Comparison of ENCODE assay signal across 8 mouse cellular contexts in the genomic region with DNA sequence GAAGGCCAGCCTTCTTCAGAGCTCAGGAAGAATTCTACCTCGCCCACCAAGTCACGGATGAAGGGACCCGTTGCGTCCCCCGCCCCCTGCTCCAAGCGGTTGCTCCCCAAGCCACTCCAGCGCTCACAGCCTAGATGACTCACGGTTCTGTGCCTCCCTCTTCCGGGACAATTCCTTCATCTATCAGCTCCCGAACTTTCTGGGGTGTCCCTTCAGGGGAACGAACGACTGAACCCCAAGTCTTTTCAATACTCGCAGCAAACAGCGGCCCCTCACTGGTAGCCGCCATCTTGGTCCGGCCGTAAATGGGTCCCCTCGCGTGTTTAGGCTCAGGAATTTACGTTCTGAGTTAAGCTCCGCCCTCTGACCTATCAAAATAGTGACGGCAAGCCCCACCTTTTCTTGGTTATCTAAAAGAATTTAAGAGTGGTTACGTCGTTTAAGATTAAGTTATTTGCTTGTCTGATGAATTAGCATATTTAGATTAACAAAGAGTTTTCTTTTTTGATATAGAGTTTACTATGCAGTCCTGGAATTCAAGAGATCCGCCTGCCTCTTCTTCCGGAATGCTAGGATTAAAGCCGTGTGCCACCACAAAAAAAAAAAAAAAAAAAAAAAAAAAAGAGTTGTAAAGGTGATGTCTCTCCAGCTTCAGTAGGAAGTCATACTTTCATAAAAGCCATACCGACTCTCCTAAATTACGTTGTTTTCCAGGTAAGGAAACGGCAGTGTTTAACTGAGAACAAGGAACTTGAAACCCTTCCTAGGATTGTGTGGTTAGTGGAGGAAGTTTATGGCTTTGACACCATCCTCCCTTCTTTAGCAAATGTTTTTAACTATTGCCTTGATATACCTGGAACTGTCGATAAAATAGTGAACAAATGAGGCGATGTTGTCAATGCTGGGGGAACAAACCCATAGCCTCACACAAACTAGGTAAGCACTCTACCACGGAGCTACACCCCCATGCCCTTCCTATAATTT. TPM values are rescaled to one million over a fixed set of nuclear protein-coding genes. Genes with fewer than 3 reads are reported as not detected.
DNase-seq lines count a peak whose midpoint lies in the region; ATAC-seq and TF ChIP-seq lines count a peak whose summit lies in the region.

A gene (minus strand): TSS at position 315 of the 984 bp plus-strand sequence.

- 18% methylated on average over 33 of the region's 33 CpGs for WGBS in embryonic facial prominence, embryonic 12.5 days
- 12% methylated on average over 33 of the region's 33 CpGs for WGBS in kidney, adult 2 months
- 18% methylated on average over 33 of the region's 33 CpGs for WGBS in limb, embryonic 12.5 days
- WGBS in midbrain, embryonic 15.5 days, result 17% methylated on average over 33 of the region's 33 CpGs
- 8% methylated on average over 33 of the region's 33 CpGs for WGBS in spleen, adult 2 months

- TF ChIP-seq POLR2A in kidney, adult 2 months (IDR thresholded peaks at IDR 0.05; ENCODE audit: low read depth, low read length), result no peak
- TF ChIP-seq POLR2A in spleen, adult 2 months (IDR thresholded peaks at IDR 0.05; ENCODE audit: low read depth, low read length), result peak; percentile 26

- H3K4me2 ChIP-seq in embryonic facial prominence, embryonic 12.5 days (replicated peaks), result peak within 1 kb of the TSS; percentile 47
- H3K4me2 ChIP-seq in limb, embryonic 12.5 days, result peak within 1 kb of the TSS; percentile 54
- H3K4me2 ChIP-seq in midbrain, embryonic 15.5 days, result peak within 1 kb of the TSS; percentile 51

- no peaks in the 10 kb centered on the region for H3K9me3 ChIP-seq in embryonic facial prominence, embryonic 12.5 days
- no peaks in the 10 kb centered on the region for H3K9me3 ChIP-seq in limb, embryonic 12.5 days
- H3K9me3 ChIP-seq in midbrain, embryonic 15.5 days, result no peaks in the 10 kb centered on the region

- peak; percentile 69 for DNase-seq in 3134 (ENCODE audit: extremely low read depth, insufficient read length, low spot score)
- peak; percentile 74 for DNase-seq in adrenal gland, postnatal 25 days
- peak; percentile 85 to 87 for DNase-seq in heart, adult 18-20 months
- DNase-seq in kidney, adult 2 months, result peak; percentile 89
- DNase-seq in spleen, adult 2 months (ENCODE audit: low read depth in 1 of 2, low spot score in 2 of 2), result peak; percentile 72 to 83

- H3K36me3 ChIP-seq in embryonic facial prominence, embryonic 12.5 days, result peaks cover 15% of the 10 kb centered on the region
- H3K36me3 ChIP-seq in kidney, adult 2 months (ENCODE audit: control insufficient read depth, insufficient read depth, low read length), result no peaks in the 10 kb centered on the region
- peaks cover 14% of the 10 kb centered on the region for H3K36me3 ChIP-seq in limb, embryonic 12.5 days
- peaks cover 13% of the 10 kb centered on the region for H3K36me3 ChIP-seq in midbrain, embryonic 15.5 days (replicated peaks)
- H3K36me3 ChIP-seq in spleen, adult 2 months (ENCODE audit: control insufficient read depth, insufficient read depth, low read length), result peaks cover 8% of the 10 kb centered on the region

- H3K27me3 ChIP-seq in embryonic facial prominence, embryonic 12.5 days, result no peaks in the 10 kb centered on the region
- no peaks in the 10 kb centered on the region for H3K27me3 ChIP-seq in kidney, adult 2 months (replicated peaks; ENCODE audit: control insufficient read depth, insufficient read depth, low read length)
- no peaks in the 10 kb centered on the region for H3K27me3 ChIP-seq in limb, embryonic 12.5 days
- H3K27me3 ChIP-seq in midbrain, embryonic 15.5 days (replicated peaks), result no peaks in the 10 kb centered on the region
- H3K27me3 ChIP-seq in spleen, adult 2 months (ENCODE audit: control insufficient read depth, insufficient read depth, low read length), result no peaks in the 10 kb centered on the region

- ATAC-seq in embryonic facial prominence, embryonic 12.5 days (ENCODE audit: insufficient number of reproducible peaks, insufficient read depth, low FRiP score, low TSS enrichment), result peak; percentile 64; the same call in 1 of the 2 replicates
- ATAC-seq in limb, embryonic 12.5 days (ENCODE audit: insufficient number of reproducible peaks, insufficient read depth, low FRiP score, low TSS enrichment, low read depth), result no peak
- peak; percentile 90 for ATAC-seq in midbrain, embryonic 15.5 days (replicated peaks)

- peak within 1 kb of the TSS; percentile 74 for H3K4me3 ChIP-seq in embryonic facial prominence, embryonic 12.5 days
- peak within 1 kb of the TSS; percentile 98 for H3K4me3 ChIP-seq in kidney, adult 2 months (ENCODE audit: insufficient read depth, low read depth, low read length)
- H3K4me3 ChIP-seq in limb, embryonic 12.5 days (replicated peaks), result peak within 1 kb of the TSS; percentile 77
- peak within 1 kb of the TSS; percentile 89 for H3K4me3 ChIP-seq in midbrain, embryonic 15.5 days
- H3K4me3 ChIP-seq in spleen, adult 2 months (ENCODE audit: extremely low read depth, insufficient read depth, insufficient read length), result peak within 1 kb of the TSS; percentile 84

- H3K9ac ChIP-seq in embryonic facial prominence, embryonic 12.5 days, result peak within 1 kb of the TSS; percentile 72
- peak within 1 kb of the TSS; percentile 77 for H3K9ac ChIP-seq in limb, embryonic 12.5 days (replicated peaks)
- H3K9ac ChIP-seq in midbrain, embryonic 15.5 days, result peak within 1 kb of the TSS; percentile 70

- no peak within 1 kb of the TSS for H3K27ac ChIP-seq in embryonic facial prominence, embryonic 12.5 days
- H3K27ac ChIP-seq in kidney, adult 2 months (ENCODE audit: insufficient read depth, low read depth, low read length), result 0 out of 2 replicates have a peak within 1 kb of the TSS, but pooled peaks have one; percentile 65
- H3K27ac ChIP-seq in limb, embryonic 12.5 days, result peak within 1 kb of the TSS; percentile 72
- H3K27ac ChIP-seq in midbrain, embryonic 15.5 days, result peak within 1 kb of the TSS; percentile 79
- 0 out of 2 replicates have a peak within 1 kb of the TSS, but pooled peaks have one; percentile 21 for H3K27ac ChIP-seq in spleen, adult 2 months (ENCODE audit: insufficient read depth, low read length)

- TF ChIP-seq CTCF in kidney, adult 2 months (conservative IDR thresholded peaks at IDR 0.05; ENCODE audit: insufficient read depth, insufficient read length, low read depth, low read length), result no peak
- TF ChIP-seq CTCF in spleen, adult 2 months (IDR thresholded peaks at IDR 0.05; ENCODE audit: extremely low read depth, insufficient read depth, insufficient read length, insufficient replicate concordance), result no peak

- 0 out of 2 replicates have a peak, but pooled peaks cover 3% of the 10 kb centered on the region for H3K4me1 ChIP-seq in embryonic facial prominence, embryonic 12.5 days
- H3K4me1 ChIP-seq in kidney, adult 2 months (ENCODE audit: control insufficient read depth, insufficient read depth, low read length), result no peaks in the 10 kb centered on the region
- peaks cover 5% of the 10 kb centered on the region for H3K4me1 ChIP-seq in limb, embryonic 12.5 days (replicated peaks)
- peaks cover 10% of the 10 kb centered on the region for H3K4me1 ChIP-seq in midbrain, embryonic 15.5 days
- H3K4me1 ChIP-seq in spleen, adult 2 months (ENCODE audit: control insufficient read depth, insufficient read depth, insufficient read length), result no peaks in the 10 kb centered on the region

RNA-seq across cellular contexts. Expression of the gene that starts here (rescaled TPM):
- total RNA-seq in adrenal gland, postnatal 25 days (2021), result 17.7 and 20.0 TPM in 2 replicates
- 75.0 and 76.3 TPM in 2 replicates for polyA plus RNA-seq in embryonic facial prominence, embryonic 12.5 days (2016; fragmentation: Nextera tagmentation; extraction: Ambion mirVana)
- total RNA-seq in heart, adult 18-20 months (2021), result 10 to 100 TPM; 14.8 to 19.3 TPM
- polyA plus RNA-seq in kidney, adult 2 months (2012; rRNA removed), result 11.0 and 12.0 TPM in 2 replicates
- 81.7 and 83.3 TPM in 2 replicates for polyA plus RNA-seq in limb, embryonic 12.5 days (2016; fragmentation: Nextera tagmentation; extraction: Ambion mirVana)
- 68.6 and 70.8 TPM in 2 replicates for polyA plus RNA-seq in midbrain, embryonic 15.5 days (2015; fragmentation: Nextera tagmentation; extraction: Ambion mirVana)
- polyA plus RNA-seq in spleen, adult 2 months (2012; rRNA removed), result 11.3 and 12.3 TPM in 2 replicates
